Mouse (Mus musculus) kidney, postnatal 36 days (tissue): Measurements from ENCODE around the gene Slc24a3.

Experiments
- DNase-seq, 2 experiments: peaks; one replicate each; pipeline ENCODE4 v3.0.0; 2021 to 2022; ENCODE audit warnings: mixed read lengths in 2 of 2

Gene Slc24a3

GRCm38 (mm10) chr2:145562493-145562892 is 394.9 kb downstream of the Slc24a3 start:
- no peak for DNase-seq

- DNase-seq: no peak
These were observed 397.0 kb downstream of the Slc24a3 start for GRCm38 (mm10) chr2:145564596-145564995.

- no peak for DNase-seq
These were observed 399.4 kb downstream of the Slc24a3 start for GRCm38 (mm10) chr2:145566904-145567303.

DNA sequence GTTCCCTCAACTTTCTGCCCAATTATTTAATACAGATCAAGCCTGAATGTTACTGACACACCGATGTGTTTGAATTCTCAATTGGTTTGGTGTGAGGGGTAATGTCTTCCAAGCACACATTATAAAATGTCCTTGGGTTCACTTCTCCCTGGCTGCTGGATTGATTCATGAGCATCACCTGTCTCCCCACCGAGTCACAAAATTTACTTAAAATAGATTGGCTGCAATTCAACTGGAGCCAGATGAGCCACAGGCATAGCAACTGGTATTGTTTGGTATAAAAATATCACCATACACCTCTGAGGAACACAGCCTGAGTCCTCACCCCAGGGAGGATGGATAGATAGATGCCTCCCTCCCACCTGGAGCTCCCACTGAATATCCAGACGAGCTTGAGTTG is 404.4 kb downstream of the Slc24a3 start:
- DNase-seq: no peak

- DNase-seq: no peak
These were observed 406.6 kb downstream of the Slc24a3 start for GRCm38 (mm10) chr2:145574148-145574547.

DNA sequence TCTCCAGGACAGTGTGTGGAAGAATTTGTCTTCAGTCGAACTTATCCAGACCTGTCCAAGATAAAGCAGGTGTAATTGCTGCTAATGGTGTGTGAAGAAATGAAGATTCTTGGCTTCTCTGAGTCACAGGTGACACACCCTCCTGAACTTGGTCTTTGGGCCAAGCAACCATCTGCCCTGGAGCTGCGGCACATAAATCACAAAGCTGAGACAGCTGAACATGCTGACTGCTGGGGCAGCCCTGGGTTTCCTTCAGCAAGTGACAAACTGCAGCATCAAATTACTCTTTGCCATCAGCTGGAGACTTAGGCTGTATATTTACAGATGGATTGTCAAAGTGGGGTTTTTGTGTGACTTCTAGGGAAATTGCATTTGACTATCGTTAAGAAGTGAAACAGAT is 415.5 kb downstream of the Slc24a3 start:
- no peak for DNase-seq

GRCm38 (mm10) chr2:145585437-145585836 is 417.9 kb downstream of the Slc24a3 start:
- no peak for DNase-seq

DNA sequence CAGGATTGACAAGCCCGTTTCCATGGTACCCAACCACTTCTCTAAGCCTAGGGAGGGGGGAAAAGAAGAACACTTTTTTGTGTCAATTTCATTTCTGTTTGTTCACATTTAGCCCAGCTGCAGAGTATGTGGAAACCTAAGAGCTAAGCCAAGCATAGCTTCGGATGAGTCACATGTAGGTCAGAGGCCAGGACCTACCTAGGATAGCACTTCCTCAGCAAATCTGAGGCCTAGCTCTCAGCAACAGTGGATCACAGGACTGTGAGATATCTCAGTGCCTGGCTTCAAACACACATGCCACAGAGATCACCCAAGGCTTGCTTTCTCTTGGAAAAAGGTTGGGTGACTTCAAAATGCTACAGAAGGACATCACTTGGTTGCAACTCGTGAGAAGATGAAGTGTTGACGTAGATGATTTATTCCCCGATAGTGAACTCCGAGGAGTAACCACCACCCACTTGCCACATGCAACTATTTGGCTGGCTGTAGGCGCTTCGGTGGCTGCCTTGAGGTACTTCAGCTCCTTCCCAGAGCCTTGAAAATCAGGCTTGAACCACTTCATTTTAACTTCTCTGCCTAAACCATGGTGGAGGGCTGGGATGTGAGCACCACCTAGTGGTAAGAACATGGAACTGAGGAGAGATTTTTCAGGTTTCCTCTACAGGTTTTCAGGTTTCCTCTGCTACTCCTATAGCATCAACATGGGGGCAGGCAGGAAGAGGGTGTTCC is 420.6 kb downstream of the Slc24a3 start:
- peak; percentile 45 to 57 for DNase-seq

DNA sequence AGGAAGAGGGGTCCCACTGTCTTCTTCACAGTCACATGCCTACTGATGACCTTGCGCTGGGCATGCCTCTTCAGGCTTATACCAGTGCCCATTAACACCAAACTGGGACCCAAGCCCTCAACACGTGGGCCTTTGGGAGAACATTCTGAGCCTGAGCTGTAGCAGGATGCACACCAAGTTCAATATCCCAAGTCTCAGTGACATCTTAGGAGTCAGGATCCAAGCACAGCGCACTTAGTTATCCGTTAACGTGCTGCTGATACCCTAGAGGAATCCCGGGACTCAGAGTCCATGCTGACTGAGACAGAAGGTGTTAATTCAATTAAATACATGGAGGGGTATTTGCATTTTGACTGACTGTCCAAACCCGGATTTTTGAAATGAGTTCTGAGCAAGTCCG is 424.3 kb downstream of the Slc24a3 start:
- peak; percentile 37 to 43 for DNase-seq

- DNase-seq: peak; percentile 66 to 79
These were observed 426.2 kb downstream of the Slc24a3 start for GRCm38 (mm10) chr2:145593649-145594347.

GRCm38 (mm10) chr2:145597866-145598265 is 430.3 kb downstream of the Slc24a3 start:
- DNase-seq: no peak

DNA sequence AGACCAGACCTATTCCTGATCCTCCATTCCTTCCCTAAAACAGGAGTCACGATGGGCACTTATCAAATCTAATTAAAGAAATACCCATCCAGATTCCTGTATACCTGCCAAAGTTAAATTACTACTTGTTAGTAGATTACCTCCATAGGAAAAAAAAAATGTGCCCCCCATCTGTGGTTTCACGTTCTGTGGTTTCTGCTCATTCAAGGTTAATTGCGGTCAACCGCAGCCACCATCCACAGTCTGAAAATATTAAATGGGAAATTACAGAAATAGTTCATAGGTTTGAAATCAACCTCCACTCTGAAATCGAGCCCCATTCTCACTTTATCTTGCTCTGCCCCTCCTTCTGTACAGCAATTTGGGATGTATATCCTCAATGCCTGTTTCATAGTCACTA is 440.3 kb downstream of the Slc24a3 start:
- DNase-seq: no peak

GRCm38 (mm10) chr2:145610796-145611705 is 443.5 kb downstream of the Slc24a3 start:
- peak; percentile 49 to 83 for DNase-seq

- DNase-seq: peak in 1 of 2 experiments; percentile 51
These were observed 445.4 kb downstream of the Slc24a3 start for GRCm38 (mm10) chr2:145612937-145613336.

DNA sequence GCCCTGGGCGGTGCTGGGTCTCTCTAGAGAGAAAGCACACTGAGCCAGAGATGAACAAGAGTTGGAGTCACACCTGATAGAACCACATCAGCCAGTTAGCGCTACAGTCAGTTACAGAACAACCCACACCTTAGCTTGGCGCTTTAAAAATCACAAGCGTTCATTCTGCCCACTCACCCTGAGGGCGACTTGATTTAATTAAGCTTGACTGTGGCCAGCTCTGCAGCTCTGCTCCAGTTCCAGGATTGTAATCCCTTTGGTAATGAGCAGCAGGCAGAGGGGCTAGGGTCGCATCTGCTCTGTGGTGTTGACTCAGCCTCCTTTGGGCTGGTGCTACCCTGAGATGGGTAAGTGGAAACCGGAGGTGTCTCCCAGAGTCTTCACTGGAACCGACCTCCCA is 446.2 kb downstream of the Slc24a3 start:
- DNase-seq: peak; percentile 27 to 28

DNA sequence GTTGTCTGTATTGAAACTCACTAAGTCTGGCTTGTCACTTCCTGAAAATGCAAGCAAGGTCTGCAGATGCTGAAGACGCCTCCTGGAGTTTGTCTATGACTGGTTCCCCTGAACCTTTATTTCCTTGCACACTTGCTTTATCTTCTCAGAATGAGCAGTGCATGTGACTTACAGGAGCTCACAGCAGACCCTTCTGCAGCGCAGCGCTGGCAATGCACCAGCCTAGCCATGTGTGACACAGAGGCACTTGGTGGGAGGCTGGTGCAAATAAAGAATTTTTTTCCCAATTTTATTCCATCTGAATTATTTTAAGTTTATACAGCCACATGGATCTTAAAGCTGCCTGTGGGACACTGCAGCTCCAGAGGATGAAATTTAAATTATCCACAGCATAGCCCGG is 452.1 kb downstream of the Slc24a3 start:
- DNase-seq: no peak

DNA sequence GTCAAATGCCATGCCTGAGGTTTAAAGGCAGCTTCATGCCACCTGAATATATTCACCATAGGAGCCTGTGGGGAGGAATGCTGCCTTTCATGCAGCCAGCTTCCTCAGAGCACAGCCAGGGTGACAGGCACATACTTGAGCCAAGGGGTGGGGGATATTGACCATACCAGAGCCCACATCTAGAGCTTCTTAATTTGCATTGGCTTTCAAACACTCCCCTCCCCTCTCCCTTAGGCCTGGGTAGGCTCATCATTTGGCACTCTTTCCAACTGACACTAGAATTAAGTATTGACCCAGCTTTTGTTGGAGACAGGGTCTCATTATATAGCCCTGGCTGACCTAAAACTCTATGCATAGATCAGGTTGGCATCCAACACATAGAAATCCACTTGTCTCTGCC is 453.2 kb downstream of the Slc24a3 start:
- DNase-seq: no peak

- DNase-seq: no peak
These were observed 453.6 kb downstream of the Slc24a3 start for GRCm38 (mm10) chr2:145621119-145621518.

GRCm38 (mm10) chr2:145631123-145631798 is 463.7 kb downstream of the Slc24a3 start:
- DNase-seq: no peak

- no peak for DNase-seq
These were observed 464.2 kb downstream of the Slc24a3 start for GRCm38 (mm10) chr2:145631799-145632174.

DNA sequence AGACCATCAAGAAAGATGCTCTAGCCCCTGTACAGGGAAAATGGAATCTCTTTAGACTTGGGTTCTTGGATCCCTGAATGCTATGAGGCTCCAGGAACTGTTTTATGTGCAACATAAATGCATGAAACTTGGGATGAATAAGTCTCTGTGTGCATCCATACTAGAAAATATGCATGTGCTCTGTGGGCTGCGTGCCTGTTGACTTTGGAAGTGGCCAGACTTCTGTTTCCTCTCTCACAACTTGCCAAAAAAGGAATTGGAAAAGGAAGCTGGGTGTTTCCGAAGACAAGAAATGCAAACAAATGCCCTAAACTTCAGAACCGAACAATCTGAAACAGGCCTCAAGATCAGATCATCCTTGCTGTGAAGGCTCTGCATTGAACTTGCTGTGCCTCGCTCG is 466.3 kb downstream of the Slc24a3 start:
- DNase-seq: no peak

DNA sequence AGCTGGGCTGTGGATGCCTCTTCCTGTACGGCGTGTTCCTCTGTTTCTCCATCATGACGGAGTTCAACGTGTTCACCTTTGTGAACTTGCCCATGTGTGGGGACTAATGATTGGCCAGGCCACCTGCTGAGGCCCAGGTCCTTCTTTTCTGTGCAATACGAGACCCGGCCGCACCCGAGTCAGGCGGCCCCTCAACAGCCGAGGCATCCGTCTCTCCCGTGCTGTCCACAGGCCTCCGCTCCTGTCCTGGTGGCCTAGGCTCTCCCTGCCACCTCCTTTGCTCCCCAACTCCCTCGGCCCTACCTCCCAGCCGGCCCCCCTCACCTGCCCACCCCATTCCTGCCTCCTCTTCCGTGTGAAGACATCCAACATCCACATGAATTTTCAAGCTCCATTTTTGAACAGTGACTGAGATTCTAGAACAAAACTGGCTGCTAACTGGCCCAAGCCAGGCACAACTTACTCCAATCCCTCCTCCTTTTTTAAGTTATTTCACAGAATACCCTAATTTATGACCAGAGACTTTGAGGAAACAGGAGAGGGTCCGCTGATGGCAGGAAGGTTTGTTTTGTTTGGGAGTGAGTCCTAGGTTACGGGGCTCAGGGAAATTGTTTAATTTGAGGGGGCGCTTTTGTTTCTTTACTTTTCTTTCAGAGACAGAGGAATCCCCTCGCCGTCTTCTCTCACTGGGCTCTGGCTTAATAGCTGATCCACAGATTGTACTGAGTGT is 472.9 kb downstream of the Slc24a3 start:
- DNase-seq: no peak
